Mouse (Mus musculus) lung, postnatal 25 days (tissue): ENCODE results near the gene Coro7.
A peak's percentile ranks its signal among the peaks of the same experiment; 100 is the strongest.
"Not testable (repeated sequence)": the region's sequence is repeated elsewhere in the genome, so short reads cannot be mapped to it uniquely, and the experiment has no call there.

Experiments
- DNase-seq: peaks from one replicate; pipeline ENCODE4 v3.0.0; 2022; ENCODE audit warnings: low spot score

The Coro7 gene

DNA sequence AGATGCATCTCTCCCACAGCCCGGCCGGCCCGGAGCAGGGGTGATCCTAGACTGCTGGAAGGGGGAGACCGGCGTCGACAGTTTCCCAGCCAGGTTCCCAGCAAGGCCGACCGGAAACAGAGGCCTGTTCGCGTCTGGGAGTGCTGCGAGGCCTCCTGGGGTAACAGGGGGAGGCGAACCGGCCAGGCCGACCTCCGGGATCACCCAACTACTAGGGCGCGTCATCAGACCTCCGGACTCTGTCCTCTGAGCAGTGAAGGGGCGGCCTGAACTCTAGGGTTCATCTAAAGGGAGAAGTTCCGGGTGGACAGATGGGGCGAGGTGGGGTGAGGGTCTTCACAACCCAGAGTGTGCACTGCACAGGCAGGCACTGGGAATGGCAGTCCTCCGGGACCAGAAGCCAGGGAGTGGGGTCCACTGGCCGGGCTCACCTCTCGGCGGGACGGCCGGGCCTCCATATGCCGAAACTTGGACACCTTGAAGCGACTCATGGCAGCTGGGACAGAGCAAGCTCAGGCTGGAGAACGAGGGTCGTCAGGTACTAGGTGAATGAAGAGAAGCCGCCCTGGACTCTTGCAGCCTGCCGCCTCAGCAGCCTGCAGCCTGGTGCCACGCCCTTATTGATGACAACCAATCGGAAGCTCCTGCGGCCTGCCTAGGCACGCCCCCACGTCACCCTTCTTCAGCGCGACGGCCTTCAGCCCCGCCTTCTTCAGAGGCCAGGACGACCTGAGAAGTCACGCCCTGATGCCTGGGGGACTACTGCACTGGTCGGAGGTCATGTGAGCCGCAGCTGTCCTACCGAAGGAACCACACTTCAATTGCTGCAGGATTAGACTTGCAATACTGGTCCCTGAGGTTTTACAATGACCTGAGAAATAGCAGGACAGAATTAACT, at the start of gene Coro7:
TSS of gene Coro7 (minus strand) at position 657 of the 898 bp plus-strand sequence.
- DNase-seq = peak; percentile 96

DNA sequence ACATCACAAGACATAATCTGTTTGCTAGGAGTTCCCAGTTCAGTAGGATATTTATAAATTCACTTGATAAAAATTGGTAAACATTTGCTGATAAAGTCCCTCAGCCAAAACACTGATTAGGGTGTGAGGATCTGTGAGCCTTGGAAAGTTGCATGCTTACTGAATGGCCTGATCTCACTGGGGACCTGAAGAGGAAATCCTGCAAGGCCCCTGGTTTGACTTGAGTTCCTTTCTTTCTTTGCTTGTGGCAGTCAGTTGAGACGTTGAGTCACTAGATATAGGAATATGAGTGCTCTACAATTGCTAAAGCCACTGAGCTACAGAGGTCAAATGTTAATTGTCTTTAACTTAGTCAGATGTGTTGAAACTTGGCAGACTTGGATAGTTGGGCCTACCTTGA, 48.4 kb upstream of the Coro7 start:
- DNase-seq = no peak

DNA sequence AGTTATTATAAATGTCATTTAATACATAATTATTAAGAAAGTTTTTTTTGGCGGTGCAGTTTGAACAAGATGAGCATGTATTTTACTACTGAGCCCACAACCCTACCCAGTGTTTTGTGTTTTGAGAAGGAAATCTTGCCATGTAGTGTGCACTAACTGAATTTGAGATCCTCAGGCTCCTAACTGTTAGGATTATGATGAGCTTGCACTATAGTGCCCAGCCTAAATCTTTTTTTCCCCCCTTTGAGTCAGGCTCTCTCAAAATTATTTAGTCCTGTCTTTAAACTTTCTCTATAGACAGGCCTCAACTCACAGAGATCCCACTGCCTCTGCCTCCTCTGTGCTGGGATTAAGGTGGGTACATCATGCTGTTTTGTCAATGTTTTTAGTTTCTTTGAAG, 47.9 kb upstream of the Coro7 start:
- DNase-seq = no peak

DNA sequence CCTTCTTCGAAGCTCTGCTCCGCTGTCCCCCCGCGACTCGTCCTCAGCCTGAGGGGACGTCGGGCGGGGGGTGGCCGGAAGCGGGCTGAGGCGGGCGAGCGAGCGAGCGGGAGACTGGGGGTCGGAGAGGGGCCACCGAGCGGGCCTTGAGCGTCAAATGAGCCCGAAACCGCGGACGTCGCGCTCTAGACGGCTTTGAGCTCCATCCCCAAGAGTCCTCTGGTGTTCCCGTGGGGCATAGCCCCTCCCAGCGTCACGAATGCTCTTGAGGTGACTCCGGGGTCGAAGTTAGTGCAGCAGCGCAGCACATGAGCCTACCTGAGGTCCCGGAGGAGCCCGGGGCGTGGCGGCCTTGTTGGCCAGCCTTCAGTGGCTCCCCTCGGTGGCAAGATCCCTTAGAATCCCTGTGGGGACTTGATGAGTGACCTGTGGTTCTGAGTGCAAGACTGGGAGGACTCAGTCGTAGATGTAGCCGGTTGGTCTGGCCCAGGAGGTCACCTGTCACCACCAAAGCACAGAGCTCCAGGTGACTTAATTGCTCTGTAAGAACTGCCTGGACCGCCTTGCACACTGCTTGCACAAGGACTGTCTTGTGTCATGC, 47.1 kb upstream of the Coro7 start:
- peak; percentile 36 for DNase-seq

DNA sequence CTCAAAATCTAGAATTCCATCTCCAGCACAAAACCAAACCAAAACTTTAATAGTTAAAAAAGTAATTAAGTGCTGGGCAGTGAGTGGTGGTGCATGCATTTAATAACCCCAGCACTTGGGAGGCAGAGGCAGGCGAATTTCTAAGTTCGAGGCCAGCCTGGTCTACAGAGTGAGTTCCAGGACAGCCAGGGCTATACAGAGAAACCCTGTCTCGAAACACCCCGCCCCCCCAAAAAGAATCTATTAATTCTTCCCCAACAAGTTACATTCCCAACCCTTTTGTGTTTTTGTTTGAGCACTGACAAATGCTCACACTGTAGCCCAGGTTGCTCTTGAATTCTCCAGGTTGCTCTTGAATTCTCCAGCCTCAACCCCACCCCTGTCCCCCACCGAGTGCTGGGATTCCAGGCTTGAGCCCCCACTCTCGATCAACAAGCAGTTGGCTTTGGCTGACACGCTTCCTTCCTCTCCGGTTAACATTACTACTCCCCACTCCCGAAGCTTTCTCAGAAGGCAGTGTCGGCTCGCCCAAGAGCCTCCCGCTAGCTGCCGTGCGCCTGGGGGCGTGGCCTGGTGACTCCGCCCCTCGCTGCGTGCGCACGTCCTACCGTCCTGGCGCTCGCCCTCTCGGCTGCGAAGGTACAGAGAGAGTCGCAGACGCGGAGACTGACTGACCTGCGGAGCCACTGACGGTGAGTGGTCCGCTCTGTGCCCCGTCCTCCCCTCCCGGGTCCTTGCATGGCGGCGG, 46.4 kb upstream of the Coro7 start, which contains the start of gene Hmox2:
TSS of gene Hmox2 (plus strand) at position 582 of the 748 bp plus-strand sequence.
- DNase-seq = peak; percentile 96

DNA sequence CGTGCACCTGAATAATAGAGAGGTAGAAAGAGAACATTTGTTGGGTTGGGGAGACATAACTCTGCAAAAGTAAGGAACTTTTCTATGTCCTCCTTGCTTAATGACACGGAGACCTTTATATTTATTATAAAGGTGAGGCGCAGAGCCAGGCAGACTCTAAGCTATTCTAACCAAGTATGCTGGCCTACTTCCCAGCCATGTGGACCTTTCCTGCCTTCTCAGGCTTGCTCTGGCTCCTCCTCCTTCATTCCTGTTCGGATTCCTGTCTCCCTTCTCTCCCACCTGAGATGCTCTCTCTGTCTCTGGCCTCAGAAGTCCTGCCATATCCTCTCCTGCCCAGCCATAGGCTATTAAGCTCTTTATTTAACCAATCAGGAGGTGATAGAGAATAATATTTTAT, 45.7 kb upstream of the Coro7 start:
- no peak for DNase-seq

DNA sequence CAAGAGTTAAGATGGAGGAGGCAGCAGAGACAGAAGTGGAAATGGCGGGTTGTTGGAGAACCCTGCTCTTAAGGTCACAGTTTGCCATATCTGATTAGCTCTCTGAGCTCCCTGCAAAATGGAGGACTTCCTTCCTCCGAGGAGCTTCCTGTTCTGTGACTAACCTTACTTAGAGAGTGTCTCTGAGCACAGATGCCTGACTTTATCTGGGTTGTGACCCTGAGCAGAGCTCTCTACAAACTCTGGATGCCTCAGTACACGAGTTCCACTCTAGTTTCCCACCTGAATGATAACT, 43.3 kb upstream of the Coro7 start:
- DNase-seq = no peak

DNA sequence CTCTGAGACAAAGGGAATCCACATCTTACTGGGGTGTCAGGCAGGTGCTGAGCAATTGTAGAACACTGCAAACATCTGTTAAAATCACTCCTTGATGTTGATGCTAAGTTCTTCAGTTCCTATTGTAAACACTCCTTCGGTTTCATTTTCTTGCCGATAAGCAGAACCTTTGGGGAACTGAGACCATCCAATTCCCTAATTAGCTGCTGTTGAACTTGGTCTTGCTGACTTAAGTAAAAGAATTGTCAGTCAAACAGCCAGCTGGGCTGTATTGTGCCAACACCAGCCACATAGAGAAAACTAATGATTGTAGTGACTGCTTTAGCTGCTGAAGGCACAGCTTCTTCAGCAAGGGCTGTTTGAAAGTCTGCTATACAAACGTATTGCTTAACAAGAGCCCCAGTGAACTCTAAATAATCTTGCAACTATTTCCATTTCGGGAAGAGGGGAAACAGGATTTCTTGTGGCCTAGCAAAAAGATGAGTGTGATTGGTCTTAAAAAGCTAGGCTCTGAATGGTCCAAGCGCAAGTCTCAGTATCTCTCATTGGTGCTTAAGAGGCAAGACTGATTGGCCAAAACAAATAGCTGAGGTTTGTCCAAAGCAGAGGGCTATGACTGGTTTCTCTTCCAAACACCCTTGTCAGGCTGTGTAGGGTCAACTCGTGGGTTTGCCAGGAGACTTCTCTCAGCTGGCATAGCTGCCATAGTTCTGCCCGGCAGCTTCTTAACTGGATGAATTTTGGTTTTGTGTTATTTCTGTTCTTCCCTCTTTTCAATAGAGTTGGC, 42.7 kb upstream of the Coro7 start:
- DNase-seq = peak; percentile 37

DNA sequence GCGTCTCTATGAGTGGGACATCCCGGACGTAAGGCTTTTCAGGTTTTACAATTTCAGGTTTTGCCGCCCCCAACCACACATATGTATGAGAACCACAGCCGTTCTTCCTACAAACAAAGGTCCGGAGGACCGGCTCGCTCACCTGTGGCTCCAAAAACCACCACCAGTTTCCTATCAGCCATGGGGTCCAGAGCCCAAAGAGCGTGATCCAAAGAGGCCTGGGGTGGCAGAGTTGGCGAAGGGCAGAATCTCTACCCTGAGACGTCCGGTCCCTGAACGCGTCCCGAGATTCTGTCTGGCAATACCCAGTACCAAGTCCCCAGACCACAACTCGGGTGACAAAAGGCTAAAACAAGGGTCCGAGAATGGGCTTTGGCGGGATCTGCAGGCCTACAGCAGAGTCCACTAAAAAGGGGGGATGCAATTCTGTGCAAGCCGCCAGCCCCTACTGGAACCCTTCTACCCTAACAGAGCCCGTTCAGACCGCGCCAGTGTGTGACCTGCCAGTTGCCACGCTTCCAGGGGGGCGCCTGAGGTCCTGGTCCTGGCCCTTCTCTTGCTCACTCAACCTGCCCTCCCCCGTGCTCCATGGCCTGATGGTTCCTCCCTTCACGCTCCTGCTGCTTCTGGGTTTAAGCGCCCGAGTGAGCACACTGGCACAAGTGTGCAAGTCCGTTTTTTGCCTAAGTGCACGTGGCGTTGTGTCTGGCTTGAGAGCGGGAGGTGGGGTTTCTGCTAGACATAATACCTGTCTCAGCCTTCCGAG, 39.4 kb upstream of the Coro7 start, which contains the start of gene Nmral1:
TSS of gene Nmral1 (minus strand) at position 604 of the 766 bp plus-strand sequence.
- peak; percentile 46 for DNase-seq

DNA sequence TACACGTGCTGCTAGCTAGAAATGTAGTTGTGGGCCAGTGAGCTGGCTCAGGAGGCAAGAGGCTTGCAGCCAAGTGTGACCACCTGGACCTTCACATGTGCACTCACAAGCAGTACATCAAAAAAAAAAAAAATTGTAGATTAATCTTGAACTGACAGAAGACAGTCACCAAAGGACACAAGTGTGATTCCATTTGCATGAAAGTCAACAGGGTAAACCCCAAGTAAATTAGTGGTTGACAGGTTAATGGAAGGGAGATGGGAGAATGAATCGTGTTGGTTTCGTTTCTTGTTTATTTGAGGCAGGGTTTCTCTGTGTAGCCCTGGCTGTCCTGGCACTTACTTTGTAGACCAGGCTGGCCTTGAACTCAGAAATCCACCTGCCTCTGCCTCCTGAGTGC, 38.3 kb upstream of the Coro7 start:
- DNase-seq = no peak

DNA sequence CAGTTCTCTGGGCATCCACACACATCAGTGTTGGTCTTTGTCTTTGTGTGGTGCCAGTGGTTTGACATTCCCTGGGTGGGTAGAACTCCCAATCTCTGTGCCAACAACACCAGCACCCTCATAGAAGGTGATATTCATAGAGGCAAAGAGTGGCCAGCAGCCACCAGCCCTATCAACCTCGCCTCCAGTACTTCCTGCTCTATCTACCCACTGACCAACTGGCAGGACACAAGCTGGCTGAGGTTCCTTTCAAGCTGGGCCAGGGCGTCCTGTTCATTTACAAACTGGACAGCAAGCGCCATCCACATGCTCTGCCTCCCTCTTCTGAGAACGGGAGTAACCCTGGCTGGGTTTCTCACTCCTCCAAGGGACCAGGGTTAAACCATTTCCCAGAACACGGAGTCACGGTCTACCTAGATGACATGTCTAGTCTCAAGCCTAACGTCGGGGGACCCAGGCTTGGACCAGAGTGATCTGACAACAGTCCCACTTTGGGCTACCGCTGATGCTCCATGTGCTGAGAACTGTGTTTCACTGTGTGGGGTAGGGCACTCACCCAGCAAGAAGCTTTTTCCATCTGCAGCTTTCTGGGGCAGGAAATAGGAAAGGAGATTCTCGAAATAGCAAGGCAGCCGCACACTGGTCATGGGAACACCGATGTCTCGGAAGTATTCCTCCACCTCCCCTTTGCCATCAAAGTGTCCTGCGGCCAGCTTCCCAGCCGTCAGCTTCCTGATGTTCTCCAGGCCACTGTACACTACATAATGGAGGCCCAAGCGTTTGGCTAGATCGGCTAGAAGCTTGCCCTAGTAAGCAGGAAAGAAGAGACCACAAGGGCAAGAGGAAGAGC, 34.5 kb upstream of the Coro7 start:
- no peak for DNase-seq

DNA sequence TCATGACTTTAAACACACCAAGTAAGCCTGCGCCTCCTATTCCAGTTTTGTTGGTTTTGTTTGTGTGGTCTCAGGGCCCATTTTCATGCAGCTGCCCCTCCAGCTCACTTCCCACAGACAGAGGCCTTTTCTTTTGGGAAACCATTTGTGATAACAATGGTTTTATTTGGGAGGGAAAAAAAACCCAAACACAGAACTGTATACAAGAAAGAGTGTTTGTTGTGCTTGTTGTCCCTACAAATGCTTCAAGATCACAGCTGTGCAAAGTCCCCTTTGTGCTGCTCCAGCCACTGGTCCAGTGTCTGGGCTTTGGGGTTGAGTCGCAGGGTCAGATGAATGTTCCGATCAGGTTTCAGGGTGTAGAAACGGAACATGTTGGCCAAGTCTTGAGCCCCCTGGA, 31.6 kb upstream of the Coro7 start:
- no peak for DNase-seq

DNA sequence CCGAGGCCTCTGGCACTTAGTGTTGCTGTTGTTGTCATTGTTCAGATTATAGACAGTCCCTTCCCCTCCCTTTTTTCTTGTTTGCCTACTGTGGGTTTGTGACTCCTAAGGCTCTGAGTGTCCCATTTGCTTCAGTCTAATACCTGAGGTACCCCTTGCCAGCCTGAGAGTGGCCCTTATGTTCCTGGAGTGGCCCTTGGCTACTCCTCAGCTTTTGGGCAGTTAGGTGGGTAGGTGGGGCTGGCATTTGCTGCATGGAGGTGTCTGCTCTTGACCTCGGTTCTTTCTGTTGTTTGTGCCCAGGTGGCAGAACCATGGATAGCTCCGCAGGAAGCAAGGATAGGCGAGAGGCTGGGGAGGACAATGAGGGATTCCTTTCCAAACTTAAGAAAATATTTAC, 26.0 kb upstream of the Coro7 start:
- DNase-seq = peak; percentile 76

DNA sequence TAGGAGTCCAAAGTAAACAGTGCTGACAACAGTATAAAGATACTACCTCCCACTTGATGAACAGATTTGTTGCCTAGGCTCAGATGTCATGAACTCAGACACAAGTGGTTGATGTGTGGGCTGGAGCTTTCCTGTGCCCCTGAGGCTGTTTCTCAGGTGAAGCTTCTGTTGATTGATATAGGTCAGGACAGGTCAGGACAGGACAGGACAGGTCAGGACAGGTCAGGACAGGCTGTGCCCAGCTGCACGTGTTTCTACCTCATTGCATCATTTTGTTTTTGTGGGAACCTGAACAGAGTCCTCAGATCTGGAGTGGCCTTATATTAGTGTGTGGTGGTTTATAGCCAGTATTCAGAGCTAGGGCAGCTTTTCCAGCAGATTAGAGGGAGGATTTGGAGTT, 23.1 kb upstream of the Coro7 start:
- no peak for DNase-seq

DNA sequence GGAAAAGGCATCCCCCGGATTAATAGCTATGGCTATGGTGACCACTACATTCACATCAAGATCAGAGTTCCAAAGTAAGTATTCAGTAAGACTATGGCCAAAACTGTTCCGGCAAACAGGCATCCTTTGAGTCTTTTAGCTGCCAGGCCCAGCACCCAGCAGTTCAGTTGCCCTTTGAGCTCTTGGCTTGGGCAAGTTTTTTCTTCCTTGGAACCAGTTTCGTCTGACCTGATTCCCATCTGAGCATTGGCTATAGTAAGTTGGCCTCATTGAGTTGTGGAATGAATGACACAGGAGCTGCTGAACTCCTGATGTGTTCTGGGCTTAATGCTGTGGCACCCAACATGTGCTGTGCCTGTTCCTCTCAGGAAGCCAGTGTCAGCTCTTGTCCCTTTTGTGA, 21.6 kb upstream of the Coro7 start:
- no peak for DNase-seq

DNA sequence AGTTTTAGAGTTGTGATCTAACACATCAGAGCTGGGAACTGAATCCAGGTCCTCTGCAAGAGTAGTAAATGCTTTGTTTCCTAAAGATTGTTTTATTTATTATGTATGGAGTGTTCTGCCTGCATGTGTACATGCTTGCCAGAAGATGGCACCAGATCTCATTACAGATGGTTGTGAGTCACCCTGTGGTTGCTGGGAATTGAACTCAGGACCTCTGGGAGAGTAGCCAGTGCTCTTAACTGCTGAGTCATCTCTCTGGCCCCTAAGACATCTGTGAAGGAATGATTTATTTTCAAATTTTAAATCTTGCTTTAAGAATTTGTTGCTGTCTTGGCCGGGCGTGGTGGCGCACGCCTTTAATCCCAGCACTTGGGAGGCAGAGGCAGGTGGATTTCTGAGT, 9.8 kb upstream of the Coro7 start:
- DNase-seq = not testable (repeated sequence)

DNA sequence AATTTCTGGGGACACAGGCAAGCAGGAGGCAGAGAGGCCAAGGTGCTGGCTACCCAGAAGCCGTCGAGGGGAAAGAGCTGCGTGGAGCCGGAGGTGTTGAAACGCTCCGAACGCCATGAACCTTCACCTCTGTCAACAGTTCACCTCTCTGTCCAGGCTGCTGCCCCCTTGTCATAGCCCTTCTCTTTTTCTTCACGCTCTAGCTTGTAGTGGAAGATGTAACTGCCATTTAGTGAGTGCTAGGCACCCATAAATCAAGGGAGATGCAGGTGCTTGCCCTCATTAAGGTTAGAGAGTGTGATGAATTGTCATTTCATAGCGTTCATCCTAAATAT, 4.8 kb upstream of the Coro7 start:
- DNase-seq = no peak

DNA sequence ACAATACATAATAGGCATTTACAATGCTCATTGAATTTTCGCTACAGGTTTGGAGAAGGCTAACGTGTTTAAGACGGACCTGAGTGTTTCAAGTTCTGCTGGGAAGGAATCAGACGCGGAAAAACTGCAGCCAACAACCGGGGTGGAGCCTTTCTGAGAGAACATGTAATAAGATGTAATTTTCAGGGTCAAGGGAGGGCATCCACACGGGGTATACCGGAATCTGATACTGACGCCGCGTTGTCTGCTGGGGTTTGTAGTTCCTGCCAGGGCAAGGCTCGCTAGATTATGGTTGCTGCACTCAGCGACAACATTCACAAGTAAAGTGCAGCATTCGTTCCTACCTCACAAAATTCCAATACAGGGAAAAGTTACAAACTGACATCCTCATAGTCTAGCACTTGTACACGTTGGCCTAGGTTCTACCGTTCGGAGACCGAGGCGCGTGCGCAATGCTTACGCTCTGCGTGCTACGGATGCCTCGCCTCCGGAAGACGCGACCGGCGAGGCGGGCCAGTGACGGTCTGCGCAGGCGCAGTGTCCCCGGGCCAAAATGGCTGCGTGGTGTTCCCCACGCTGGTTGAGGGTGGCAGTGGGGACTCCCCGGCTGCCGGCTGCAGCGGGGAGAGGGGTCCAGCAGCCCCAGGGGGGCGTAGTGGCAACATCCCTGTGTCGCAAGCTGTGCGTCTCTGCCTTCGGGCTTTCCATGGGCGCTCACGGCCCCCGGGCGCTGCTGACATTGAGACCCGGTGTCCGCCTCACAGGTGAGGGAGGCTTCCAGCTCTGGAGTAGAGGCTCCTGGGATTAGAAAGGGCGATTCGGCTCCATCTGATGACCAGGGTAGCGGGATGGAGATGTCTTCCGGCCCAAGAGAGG, 4.2 kb upstream of the Coro7 start:
- peak; percentile 94 for DNase-seq

DNA sequence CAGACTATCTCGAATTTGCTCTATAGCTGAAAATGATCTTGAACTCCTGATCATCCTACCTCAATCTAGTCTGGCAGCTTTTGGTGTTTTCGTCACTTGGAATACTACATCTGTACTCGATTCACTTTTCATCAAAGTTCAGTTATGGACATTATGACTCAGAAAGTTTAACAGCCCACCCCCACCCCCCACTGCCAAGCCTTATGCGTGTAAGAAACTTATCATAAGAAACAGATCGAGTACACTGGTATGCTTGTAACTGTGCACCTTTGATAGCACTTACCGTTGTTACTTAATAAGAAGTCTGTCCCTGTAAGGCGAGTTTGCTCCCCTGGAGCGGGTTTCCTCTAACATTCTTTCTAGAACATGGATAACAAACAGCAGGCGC, 3.6 kb upstream of the Coro7 start:
- no peak for DNase-seq
